Mouse (Mus musculus) megakaryocyte progenitor cell, adult 5-6 weeks (primary cell): Measurements from ENCODE around the gene Ece1. TPM values are rescaled to one million over a fixed set of nuclear protein-coding genes. Genes with fewer than 3 reads are reported as not detected.
"Not testable (repeated sequence)": the region's sequence is repeated elsewhere in the genome, so short reads cannot be mapped to it uniquely, and the experiment has no call there.

Experiments
- ATAC-seq: replicated peaks from 2 replicates; pipeline ENCODE4 v1.8.0; 2016; ENCODE audit warnings: mild to moderate bottlenecking, moderate TSS enrichment, inconsistent platforms; ENCODE audit not compliant: poor library complexity
- total RNA-seq, 2 experiments: library from RNA; stranded (forward) in 1 of 2; stranded (reverse) in 1 of 2; fragments of 157-497, 149-512 nt in 1 of 2; fragments of 200-1000 nt in 1 of 2; gene quantifications; 2 replicates each; pipeline versions ENCODE4 v1.2.3 to v1.2.4; 2015 to 2017

Ece1 gene
- total RNA-seq, 2 experiments from 2014 or later: 3.2 to 6.2 TPM

GRCm38 (mm10) chr4:137974856-137975432, 112.9 kb downstream of the Ece1 start:
- not testable (repeated sequence) for ATAC-seq

- not testable (repeated sequence) for ATAC-seq
Measured at GRCm38 (mm10) chr4:137979066-137979644, 117.1 kb downstream of the Ece1 start.

GRCm38 (mm10) chr4:137982869-137983268, 120.8 kb downstream of the Ece1 start:
- no peak for ATAC-seq

- ATAC-seq: no peak
Measured at GRCm38 (mm10) chr4:137984212-137984611, 122.2 kb downstream of the Ece1 start.

- 0 out of 2 replicates have a peak, but pooled peaks have one; percentile 11 for ATAC-seq
Measured at GRCm38 (mm10) chr4:137984746-137985145, 122.7 kb downstream of the Ece1 start.

- ATAC-seq: no peak
Measured at GRCm38 (mm10) chr4:137989426-137989825, 127.4 kb downstream of the Ece1 start.

- no peak for ATAC-seq
Measured at GRCm38 (mm10) chr4:137990433-137990832, 128.4 kb downstream of the Ece1 start.

GRCm38 (mm10) chr4:137991240-137991639, 129.2 kb downstream of the Ece1 start:
- ATAC-seq: no peak

- ATAC-seq: peak; percentile 57
Measured at GRCm38 (mm10) chr4:137992890-137993289, 130.9 kb downstream of the Ece1 start, which contains the start of gene Eif4g3. Gene Eif4g3, plus strand, starts transcription at chr4:137993022.

GRCm38 (mm10) chr4:137993291-137993758, 131.3 kb downstream of the Ece1 start:
- peak; percentile 91 for ATAC-seq

- ATAC-seq: peak; percentile 36; the same call in 1 of the 2 replicates
Measured at GRCm38 (mm10) chr4:137993821-137994561, 132.0 kb downstream of the Ece1 start.

- ATAC-seq: peak; percentile 44
Measured at GRCm38 (mm10) chr4:137994562-137995336, 132.7 kb downstream of the Ece1 start.

GRCm38 (mm10) chr4:137995399-137995798, 133.4 kb downstream of the Ece1 start:
- no peak for ATAC-seq

- ATAC-seq: no peak
Measured at GRCm38 (mm10) chr4:137998232-137998631, 136.2 kb downstream of the Ece1 start.

- no peak for ATAC-seq
Measured at GRCm38 (mm10) chr4:138000682-138001081, 138.6 kb downstream of the Ece1 start.

- ATAC-seq: no peak
Measured at GRCm38 (mm10) chr4:138003909-138004610, 142.0 kb downstream of the Ece1 start.

GRCm38 (mm10) chr4:138005781-138006180, 143.7 kb downstream of the Ece1 start:
- ATAC-seq: no peak

- 0 out of 2 replicates have a peak, but pooled peaks have one; percentile 39 for ATAC-seq
Measured at GRCm38 (mm10) chr4:138006951-138007613, 145.0 kb downstream of the Ece1 start.

GRCm38 (mm10) chr4:138008646-138009045, 146.6 kb downstream of the Ece1 start:
- ATAC-seq: no peak
